Mouse (Mus musculus) heart, adult 2 months (tissue): Measurements from ENCODE around the gene Olfr767.

ENCODE experiments used
- CTCF ChIP-seq: fragments of 200-600 bp; IDR thresholded peaks from 2 replicates; pipeline ENCODE4 v1.8.1; 2022; ENCODE audit warnings: antibody characterized with exemption, mild to moderate bottlenecking, moderate library complexity
- EP300 ChIP-seq: fragments of 200-500 bp; IDR thresholded peaks from 2 replicates; pipeline ENCODE4 v1.6.1; 2011; ENCODE audit warnings: low read depth, low read length, control low read depth; ENCODE audit not compliant: insufficient read depth

DNA sequence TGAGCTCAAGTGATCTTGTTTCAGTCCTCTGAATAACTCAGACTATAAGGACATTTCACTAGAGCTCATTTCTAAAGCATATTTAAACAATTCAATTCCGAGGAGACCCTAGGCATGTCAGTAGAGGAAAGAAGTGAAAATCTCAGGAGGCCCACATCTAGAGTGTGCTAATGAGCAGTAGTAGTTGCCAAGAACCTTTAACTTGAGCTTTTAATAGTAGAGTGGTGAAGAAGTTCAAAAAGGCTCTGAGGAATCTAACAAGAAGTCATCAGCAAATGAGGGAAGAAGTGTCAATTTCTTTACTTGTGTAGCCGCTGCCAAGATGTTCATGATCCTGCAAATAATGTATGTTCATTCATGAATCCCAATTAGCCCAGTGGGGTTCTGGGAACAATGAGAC is 13.8 kb downstream of the Olfr767 start, which contains the start of gene Olfr766-ps1:
- TF ChIP-seq EP300 (no peak), CTCF (no peak)
